Mouse (Mus musculus) forebrain, embryonic 14.5 days (tissue): Measurements from ENCODE around the gene Ildr1. TPM values are rescaled to one million over a fixed set of nuclear protein-coding genes. Genes with fewer than 3 reads are reported as not detected.

Source experiments
- ATAC-seq: fragments of 200-750 bp; cut with Nextera tagmentation; 2 replicates; pipeline ENCODE4 v1.8.0; 2017; ENCODE audit warnings: mild to moderate bottlenecking, moderate library complexity
- DNase-seq: peaks from one replicate; pipeline ENCODE4 v3.0.0-alpha.2; 2015; ENCODE audit warnings: low spot score
- H3K27ac ChIP-seq: fragments of 300-500 bp; sonication (generic); 2 replicates; pipeline ENCODE4 v1.5.1; 2014; ENCODE audit warnings: low read depth, mild to moderate bottlenecking, control low read depth, low read length, moderate library complexity
- H3K27me3 ChIP-seq: fragments of 300-500 bp; sonication (generic); replicated peaks from 2 replicates; pipeline ENCODE4 v1.6.1; 2014; ENCODE audit warnings: low read length, control low read depth, mixed read lengths; ENCODE audit not compliant: control insufficient read depth, insufficient read depth
- H3K36me3 ChIP-seq: fragments of 300-500 bp; sonication (generic); 2 replicates; pipeline ENCODE4 v1.6.1; 2014; ENCODE audit warnings: low read length, control low read depth; ENCODE audit not compliant: control insufficient read depth, insufficient read depth
- H3K4me1 ChIP-seq: fragments of 300-500 bp; sonication (generic); 2 replicates; pipeline ENCODE4 v1.6.1; 2014; ENCODE audit warnings: antibody characterized with exemption, low read length, control low read depth; ENCODE audit not compliant: control insufficient read depth, insufficient read depth
- H3K4me2 ChIP-seq: fragments of 300-500 bp; sonication (generic); 2 replicates; pipeline ENCODE4 v1.6.1; 2014; ENCODE audit warnings: mild to moderate bottlenecking, control low read depth, low read length
- H3K4me3 ChIP-seq: fragments of 300-500 bp; sonication (generic); 2 replicates; pipeline ENCODE4 v1.5.1; 2014; ENCODE audit warnings: low read depth, low read length, control low read depth
- H3K9ac ChIP-seq: fragments of 300-500 bp; sonication (generic); 2 replicates; pipeline ENCODE4 v1.6.1; 2014; ENCODE audit warnings: mild to moderate bottlenecking, low read length, control low read depth, moderate library complexity
- H3K9me3 ChIP-seq: fragments of 300-500 bp; sonication (generic); replicated peaks from 2 replicates; pipeline ENCODE4 v1.6.1; 2016; ENCODE audit warnings: low read length, control low read depth, mixed read lengths; ENCODE audit not compliant: control insufficient read depth
- WGBS: fragments of 180-500 bp; shearing (Covaris S2); extraction: QIAGEN DNeasy Blood & Tissue Kit; methylation state at CpG from one replicate; pipeline ENCODE4 v1.1.7; 2014; 5-methylcytosine and 5-hydroxymethylcytosine counted together
- polyA plus RNA-seq: library from polyadenylated mRNA; unstranded; fragments of >200 nt; fragmentation: Nextera tagmentation; extraction: Ambion mirVana; gene quantifications from 2 replicates; pipeline ENCODE4 v1.2.1, GENCODE M21; 2014

Gene Ildr1
- 0.21 TPM in 1 of 2 replicates, not detected in the other for polyA plus RNA-seq

- H3K27me3 ChIP-seq, result peaks cover 6% of the 10 kb centered on the region; the same call in 1 of the 2 replicates
- H3K9ac ChIP-seq, result peak within 1 kb of the TSS; percentile 22; the same call in 1 of the 2 replicates
- no peaks in the 10 kb centered on the region for H3K4me1 ChIP-seq
- peak within 1 kb of the TSS; percentile 51 for H3K4me2 ChIP-seq
- ATAC-seq (peak; percentile 23; the same call in 1 of the 2 replicates), DNase-seq (peak; percentile 14)
- WGBS, result 2% methylated on average over 40 of the region's 40 CpGs
- H3K27ac ChIP-seq, result no peak within 1 kb of the TSS
- peak within 1 kb of the TSS; percentile 26 for H3K4me3 ChIP-seq
- H3K9me3 ChIP-seq, result no peaks in the 10 kb centered on the region
- no peaks in the 10 kb centered on the region for H3K36me3 ChIP-seq
Measured at GRCm38 (mm10) chr16:36693818-36694413, at the start of gene Ildr1. Gene Ildr1 (plus strand): TSS chr16:36693978.

DNA sequence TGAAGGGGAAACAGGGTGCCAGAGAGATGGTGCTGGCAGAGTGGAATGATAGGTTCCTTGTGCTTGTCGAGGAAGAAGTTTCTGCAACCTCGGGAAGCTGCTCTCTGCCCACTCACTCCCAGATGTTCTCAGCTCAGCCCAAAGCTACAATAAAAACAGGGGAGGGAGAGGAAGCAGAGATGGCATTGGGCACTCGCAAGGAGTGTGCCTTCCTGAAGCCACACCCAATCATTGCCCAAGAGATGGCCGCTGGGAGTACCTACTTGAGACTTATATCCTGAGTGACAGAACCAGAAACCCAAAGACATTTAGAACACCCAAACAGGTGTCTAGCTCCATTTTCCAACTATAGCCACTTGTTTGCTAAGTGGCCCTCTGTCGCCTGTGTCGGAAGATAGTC lies 48.7 kb upstream of the Ildr1 start:
- WGBS, result 90% methylated on average over 6 of the region's 6 CpGs
- H3K36me3 ChIP-seq, result no peaks in the 10 kb centered on the region
- H3K27ac ChIP-seq, result no peak overlapping the region
- no peaks in the 10 kb centered on the region for H3K27me3 ChIP-seq
- no peak overlapping the region for H3K4me2 ChIP-seq
- no peak overlapping the region for H3K9ac ChIP-seq
- no peaks in the 10 kb centered on the region for H3K9me3 ChIP-seq
- H3K4me1 ChIP-seq, result no peaks in the 10 kb centered on the region
- no peak overlapping the region for H3K4me3 ChIP-seq
- DNase-seq (no peak), ATAC-seq (no peak)

GRCm38 (mm10) chr16:36649304-36649703 lies 44.5 kb upstream of the Ildr1 start:
- H3K4me2 ChIP-seq, result no peak overlapping the region
- ATAC-seq, result no peak
- H3K4me1 ChIP-seq, result no peaks in the 10 kb centered on the region
- WGBS, result 19% methylated on average over 3 of the region's 3 CpGs
- H3K4me3 ChIP-seq, result no peak overlapping the region
- H3K27ac ChIP-seq, result no peak overlapping the region
- H3K36me3 ChIP-seq, result no peaks in the 10 kb centered on the region
- H3K27me3 ChIP-seq, result no peaks in the 10 kb centered on the region
- DNase-seq, result no peak
- no peaks in the 10 kb centered on the region for H3K9me3 ChIP-seq
- no peak overlapping the region for H3K9ac ChIP-seq

GRCm38 (mm10) chr16:36650511-36650910 lies 43.3 kb upstream of the Ildr1 start:
- H3K4me2 ChIP-seq, result no peak overlapping the region
- no peak overlapping the region for H3K4me3 ChIP-seq
- H3K4me1 ChIP-seq, result no peaks in the 10 kb centered on the region
- H3K9me3 ChIP-seq, result no peaks in the 10 kb centered on the region
- ATAC-seq, result no peak
- no peaks in the 10 kb centered on the region for H3K27me3 ChIP-seq
- H3K36me3 ChIP-seq, result no peaks in the 10 kb centered on the region
- WGBS, result 87% methylated on average over 4 of the region's 4 CpGs
- no peak overlapping the region for H3K27ac ChIP-seq
- H3K9ac ChIP-seq, result no peak overlapping the region
- no peak for DNase-seq

DNA sequence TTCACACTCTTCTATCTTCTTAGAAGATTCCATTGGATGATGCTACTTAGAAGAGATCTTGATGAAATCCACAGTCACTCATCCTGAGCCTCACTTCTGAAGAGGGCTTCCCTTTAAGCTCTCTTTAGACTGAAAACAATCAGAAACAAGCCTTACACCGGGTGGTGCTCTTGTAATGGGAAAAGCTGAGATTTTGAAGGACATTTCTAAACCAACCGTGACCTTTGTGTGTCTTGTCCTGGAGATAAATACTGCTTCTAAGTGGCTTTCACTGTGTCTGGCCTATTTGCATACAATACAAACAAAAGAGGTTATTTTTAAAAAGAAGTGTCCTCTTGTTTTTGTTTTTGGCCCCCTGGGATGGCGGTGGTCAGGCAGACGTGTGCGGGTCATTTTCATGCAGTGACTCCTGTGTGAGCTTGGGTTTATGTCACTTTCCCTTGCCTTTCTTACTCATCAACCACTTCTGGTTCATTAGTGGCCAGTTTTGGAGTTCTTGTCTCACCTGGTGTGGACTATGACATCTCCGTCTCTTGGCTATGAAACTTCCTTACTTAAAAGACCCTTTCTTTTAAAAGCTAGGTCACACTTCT lies 42.5 kb upstream of the Ildr1 start:
- H3K9ac ChIP-seq, result no peak overlapping the region
- H3K4me3 ChIP-seq, result no peak overlapping the region
- H3K27ac ChIP-seq, result no peak overlapping the region
- DNase-seq (no peak), ATAC-seq (no peak)
- H3K4me1 ChIP-seq, result no peaks in the 10 kb centered on the region
- H3K27me3 ChIP-seq, result no peaks in the 10 kb centered on the region
- H3K9me3 ChIP-seq, result no peaks in the 10 kb centered on the region
- 67% methylated on average over 6 of the region's 6 CpGs for WGBS
- no peak overlapping the region for H3K4me2 ChIP-seq
- H3K36me3 ChIP-seq, result no peaks in the 10 kb centered on the region

- Histone ChIP-seq H3K36me3 (no peaks in the 10 kb centered on the region), H3K9ac (no peak overlapping the region), H3K4me2 (no peak overlapping the region), H3K4me1 (no peaks in the 10 kb centered on the region), H3K27ac (no peak overlapping the region), H3K27me3 (no peaks in the 10 kb centered on the region), H3K9me3 (no peaks in the 10 kb centered on the region; the same call in 1 of the 2 replicates), H3K4me3 (no peak overlapping the region)
- 96% methylated on average over 1 of the region's 1 CpGs for WGBS
- ATAC-seq, result no peak
- DNase-seq, result no peak
Measured at GRCm38 (mm10) chr16:36655199-36655598, 38.6 kb upstream of the Ildr1 start.

DNA sequence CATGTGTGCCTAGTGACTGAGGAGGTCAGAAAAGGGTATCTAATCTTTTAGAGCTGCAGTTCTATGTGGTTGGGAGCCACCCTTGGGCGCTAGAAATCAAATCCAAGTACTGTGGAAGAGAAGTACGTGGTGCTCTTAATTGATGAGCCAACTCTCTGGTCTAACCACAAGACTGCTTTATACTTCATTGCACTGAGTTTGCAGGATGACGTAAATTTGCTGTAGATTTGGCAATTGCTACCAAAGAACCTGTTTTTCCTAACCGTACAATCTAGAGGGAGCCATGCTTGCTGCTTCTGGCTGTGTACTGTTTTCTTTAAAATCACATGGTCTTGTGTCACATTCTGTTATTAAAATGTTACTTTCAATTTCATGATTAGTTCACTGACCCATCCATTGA lies 37.9 kb upstream of the Ildr1 start:
- Histone ChIP-seq H3K4me3 (no peak overlapping the region), H3K9me3 (no peaks in the 10 kb centered on the region; the same call in 1 of the 2 replicates), H3K27me3 (no peaks in the 10 kb centered on the region), H3K4me2 (no peak overlapping the region), H3K36me3 (no peaks in the 10 kb centered on the region), H3K4me1 (no peaks in the 10 kb centered on the region), H3K9ac (no peak overlapping the region), H3K27ac (no peak overlapping the region)
- DNase-seq, result no peak
- 88% methylated on average over 4 of the region's 4 CpGs for WGBS
- ATAC-seq, result no peak

GRCm38 (mm10) chr16:36661330-36661729 lies 32.4 kb upstream of the Ildr1 start:
- no peak for ATAC-seq
- Histone ChIP-seq H3K27me3 (no peaks in the 10 kb centered on the region), H3K4me3 (no peak overlapping the region), H3K9ac (no peak overlapping the region), H3K4me1 (no peaks in the 10 kb centered on the region), H3K27ac (no peak overlapping the region), H3K9me3 (no peaks in the 10 kb centered on the region; the same call in 1 of the 2 replicates), H3K36me3 (no peaks in the 10 kb centered on the region), H3K4me2 (no peak overlapping the region)
- no peak for DNase-seq
- 94% methylated on average over 10 of the region's 10 CpGs for WGBS

DNA sequence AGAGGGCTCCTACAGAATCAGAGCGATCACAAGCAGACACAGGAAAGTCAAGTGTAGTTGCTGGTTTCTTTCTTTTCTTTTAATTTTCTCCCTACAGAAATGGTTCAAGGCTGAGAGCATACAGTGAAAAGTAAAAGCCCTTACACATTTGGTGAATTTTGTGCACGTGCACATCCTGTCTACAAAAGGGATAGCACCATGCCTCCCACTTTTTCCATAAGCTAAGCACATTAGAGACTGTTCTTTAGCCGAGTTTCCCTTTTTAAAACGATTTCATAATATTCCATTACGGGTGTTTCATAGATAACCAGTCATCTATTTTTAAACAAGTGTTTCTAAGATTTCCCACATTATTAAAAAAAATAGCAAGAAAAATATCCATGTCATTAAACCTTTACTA lies 30.3 kb upstream of the Ildr1 start:
- Histone ChIP-seq H3K9ac (no peak overlapping the region), H3K27ac (no peak overlapping the region), H3K9me3 (no peaks in the 10 kb centered on the region), H3K4me2 (no peak overlapping the region), H3K36me3 (no peaks in the 10 kb centered on the region), H3K4me3 (no peak overlapping the region), H3K4me1 (no peaks in the 10 kb centered on the region), H3K27me3 (no peaks in the 10 kb centered on the region)
- ATAC-seq (no peak), DNase-seq (no peak)
- WGBS, result 91% methylated on average over 5 of the region's 5 CpGs
